Mouse (Mus musculus): ENCODE measurements around the gene Nphs1.
"Not testable (repeated sequence)": the region's sequence is repeated elsewhere in the genome, so short reads cannot be mapped to it uniquely, and the experiment has no call there.

Nphs1 gene

GRCm38 (mm10) chr7:30476136-30476535 is 18.0 kb downstream of the Nphs1 start:
- in situ Hi-C loops (cut with MboI; ENCODE audit: low pct_unique_long_range_greater_than_20kb in 1 of 2, low sequenced_read_pairs in 2 of 2, unreplicated experiment in 1 of 2), result not testable (repeated sequence)

- in situ Hi-C loops (cut with MboI; ENCODE audit: low pct_unique_long_range_greater_than_20kb in 1 of 2, low sequenced_read_pairs in 2 of 2, unreplicated experiment in 1 of 2), result no loop called here
Observed at GRCm38 (mm10) chr7:30477415-30478381, 19.6 kb downstream of the Nphs1 start.

GRCm38 (mm10) chr7:30484250-30484649 is 26.1 kb downstream of the Nphs1 start:
- in situ Hi-C loops (cut with MboI; ENCODE audit: low pct_unique_long_range_greater_than_20kb in 1 of 2, low sequenced_read_pairs in 2 of 2, unreplicated experiment in 1 of 2), result no loop called here

- in situ Hi-C loops (cut with MboI; ENCODE audit: low pct_unique_long_range_greater_than_20kb in 1 of 2, low sequenced_read_pairs in 2 of 2, unreplicated experiment in 1 of 2), result loop anchor here (5.0 kb wide), 1 partner anchor 127 kb away; no protein-coding TSS in a partner anchor
Observed at GRCm38 (mm10) chr7:30490251-30490956, 32.3 kb downstream of the Nphs1 start.

- in situ Hi-C loops (cut with MboI; ENCODE audit: low pct_unique_long_range_greater_than_20kb in 1 of 2, low sequenced_read_pairs in 2 of 2, unreplicated experiment in 1 of 2), result loop anchor here (5.0 kb wide), 1 partner anchor 126 kb away; no protein-coding TSS in a partner anchor
Observed at GRCm38 (mm10) chr7:30490957-30491307, 32.8 kb downstream of the Nphs1 start.

- in situ Hi-C loops (cut with MboI; ENCODE audit: low pct_unique_long_range_greater_than_20kb in 1 of 2, low sequenced_read_pairs in 2 of 2, unreplicated experiment in 1 of 2), result loop anchor here (5.0 kb wide), 1 partner anchor 125 kb away; no protein-coding TSS in a partner anchor
Observed at GRCm38 (mm10) chr7:30492765-30493164, 34.6 kb downstream of the Nphs1 start.

- in situ Hi-C loops (cut with MboI; ENCODE audit: low pct_unique_long_range_greater_than_20kb in 1 of 2, low sequenced_read_pairs in 2 of 2, unreplicated experiment in 1 of 2), result loop anchor here (5.0 kb wide), 1 partner anchor 124 kb away; no protein-coding TSS in a partner anchor
Observed at GRCm38 (mm10) chr7:30493401-30493931, 35.4 kb downstream of the Nphs1 start, which contains the start of gene Prodh2. Gene Prodh2, plus strand, starts transcription at chr7:30493622.

- in situ Hi-C loops (cut with MboI; ENCODE audit: low pct_unique_long_range_greater_than_20kb in 1 of 2, low sequenced_read_pairs in 2 of 2, unreplicated experiment in 1 of 2), result not testable (repeated sequence)
Observed at GRCm38 (mm10) chr7:30495506-30496042, 37.5 kb downstream of the Nphs1 start.

GRCm38 (mm10) chr7:30501159-30501558 is 43.0 kb downstream of the Nphs1 start:
- in situ Hi-C loops (cut with MboI; ENCODE audit: low pct_unique_long_range_greater_than_20kb in 1 of 2, low sequenced_read_pairs in 2 of 2, unreplicated experiment in 1 of 2), result not testable (repeated sequence)

GRCm38 (mm10) chr7:30508061-30508460 is 49.9 kb downstream of the Nphs1 start:
- in situ Hi-C loops (cut with MboI; ENCODE audit: low pct_unique_long_range_greater_than_20kb in 1 of 2, low sequenced_read_pairs in 2 of 2, unreplicated experiment in 1 of 2), result no loop called here

- in situ Hi-C loops (cut with MboI; ENCODE audit: low pct_unique_long_range_greater_than_20kb in 1 of 2, low sequenced_read_pairs in 2 of 2, unreplicated experiment in 1 of 2), result no loop called here
Observed at GRCm38 (mm10) chr7:30515003-30515760, 57.1 kb downstream of the Nphs1 start.

- in situ Hi-C loops (cut with MboI; ENCODE audit: low pct_unique_long_range_greater_than_20kb in 1 of 2, low sequenced_read_pairs in 2 of 2, unreplicated experiment in 1 of 2), result no loop called here
Observed at GRCm38 (mm10) chr7:30518325-30518724, 60.2 kb downstream of the Nphs1 start.

- in situ Hi-C loops (cut with MboI; ENCODE audit: low pct_unique_long_range_greater_than_20kb in 1 of 2, low sequenced_read_pairs in 2 of 2, unreplicated experiment in 1 of 2), result no loop called here
Observed at GRCm38 (mm10) chr7:30520396-30520795, 62.3 kb downstream of the Nphs1 start.

- in situ Hi-C loops (cut with MboI; ENCODE audit: low pct_unique_long_range_greater_than_20kb in 1 of 2, low sequenced_read_pairs in 2 of 2, unreplicated experiment in 1 of 2), result no loop called here
Observed at GRCm38 (mm10) chr7:30520856-30521255, 62.7 kb downstream of the Nphs1 start.

- in situ Hi-C loops (cut with MboI; ENCODE audit: low pct_unique_long_range_greater_than_20kb in 1 of 2, low sequenced_read_pairs in 2 of 2, unreplicated experiment in 1 of 2), result no loop called here
Observed at GRCm38 (mm10) chr7:30522871-30523270, 64.8 kb downstream of the Nphs1 start.

- in situ Hi-C loops (cut with MboI; ENCODE audit: low pct_unique_long_range_greater_than_20kb in 1 of 2, low sequenced_read_pairs in 2 of 2, unreplicated experiment in 1 of 2), result no loop called here
Observed at GRCm38 (mm10) chr7:30524487-30524886, 66.4 kb downstream of the Nphs1 start.

- in situ Hi-C loops (cut with MboI; ENCODE audit: low pct_unique_long_range_greater_than_20kb in 1 of 2, low sequenced_read_pairs in 2 of 2, unreplicated experiment in 1 of 2), result no loop called here
Observed at GRCm38 (mm10) chr7:30525954-30526353, 67.8 kb downstream of the Nphs1 start.

- in situ Hi-C loops (cut with MboI; ENCODE audit: low pct_unique_long_range_greater_than_20kb in 1 of 2, low sequenced_read_pairs in 2 of 2, unreplicated experiment in 1 of 2), result no loop called here
Observed at GRCm38 (mm10) chr7:30526399-30526798, 68.3 kb downstream of the Nphs1 start.

Measured in mouse embryonic stem cell (cell line).